Mouse (Mus musculus): ENCODE results near the gene Setd3. TPM values are rescaled to one million over a fixed set of nuclear protein-coding genes. Genes with fewer than 3 reads are reported as not detected.

Setd3 gene
- polyA plus RNA-seq, 1 experiment from 2014 or later, result 104 TPM

- peak; percentile 54 for ATAC-seq
- 0 out of 2 replicates have a peak, but pooled peaks cover 2% of the 10 kb centered on the region for H3K36me3 ChIP-seq (ENCODE audit: control insufficient read depth, insufficient read depth)
- H3K4me3 ChIP-seq (replicated peaks; ENCODE audit: low read length), result no peak overlapping the region
- no peaks in the 10 kb centered on the region for H3K27me3 ChIP-seq (replicated peaks; ENCODE audit: control insufficient read depth, insufficient read depth, low read length)
- 0 out of 2 replicates have a peak overlapping the region, but pooled peaks have one; percentile 37 for H3K9ac ChIP-seq (replicated peaks; ENCODE audit: low read depth, low read length)
- no peaks in the 10 kb centered on the region for H3K9me3 ChIP-seq (ENCODE audit: control insufficient read depth, low read length)
- no peak overlapping the region; the same call in 1 of the 2 replicates for H3K27ac ChIP-seq (ENCODE audit: low read length)
- 29% methylated on average over 13 of the region's 13 CpGs for WGBS
- H3K4me1 ChIP-seq (replicated peaks; ENCODE audit: control insufficient read depth, insufficient read depth, low read length), result peaks cover 23% of the 10 kb centered on the region
- no peak overlapping the region for H3K4me2 ChIP-seq (ENCODE audit: low read length)
These were observed 29.8 kb upstream of the Setd3 start for GRCm38 (mm10) chr12:108208726-108209438.

GRCm38 (mm10) chr12:108208216-108208615 lies 29.1 kb upstream of the Setd3 start:
- Histone ChIP-seq H3K9ac (replicated peaks; ENCODE audit: low read depth, low read length) (no peak overlapping the region), H3K4me3 (replicated peaks; ENCODE audit: low read length) (no peak overlapping the region), H3K9me3 (ENCODE audit: control insufficient read depth, low read length) (no peaks in the 10 kb centered on the region), H3K27ac (ENCODE audit: low read length) (no peak overlapping the region), H3K4me2 (ENCODE audit: low read length) (no peak overlapping the region), H3K4me1 (replicated peaks; ENCODE audit: control insufficient read depth, insufficient read depth, low read length) (peaks cover 17% of the 10 kb centered on the region), H3K36me3 (ENCODE audit: control insufficient read depth, insufficient read depth) (0 out of 2 replicates have a peak, but pooled peaks cover 6% of the 10 kb centered on the region), H3K27me3 (replicated peaks; ENCODE audit: control insufficient read depth, insufficient read depth, low read length) (no peaks in the 10 kb centered on the region)
- ATAC-seq, result no peak
- WGBS, result 92% methylated on average over 9 of the region's 9 CpGs

- peak; percentile 65 for ATAC-seq
- Histone ChIP-seq H3K27me3 (replicated peaks; ENCODE audit: control insufficient read depth, insufficient read depth, low read length) (no peaks in the 10 kb centered on the region), H3K4me2 (ENCODE audit: low read length) (no peak overlapping the region), H3K4me3 (replicated peaks; ENCODE audit: low read length) (no peak overlapping the region), H3K9ac (replicated peaks; ENCODE audit: low read depth, low read length) (no peak overlapping the region), H3K36me3 (ENCODE audit: control insufficient read depth, insufficient read depth) (peaks cover 10% of the 10 kb centered on the region; the same call in 1 of the 2 replicates), H3K4me1 (replicated peaks; ENCODE audit: control insufficient read depth, insufficient read depth, low read length) (peaks cover 8% of the 10 kb centered on the region), H3K27ac (ENCODE audit: low read length) (no peak overlapping the region), H3K9me3 (ENCODE audit: control insufficient read depth, low read length) (no peaks in the 10 kb centered on the region)
- WGBS, result 15% methylated on average over 5 of the region's 5 CpGs
These were observed 27.5 kb upstream of the Setd3 start for GRCm38 (mm10) chr12:108206641-108207040.

GRCm38 (mm10) chr12:108204978-108205377 lies 25.9 kb upstream of the Setd3 start:
- ATAC-seq, result no peak
- Histone ChIP-seq H3K36me3 (ENCODE audit: control insufficient read depth, insufficient read depth) (peaks cover 20% of the 10 kb centered on the region; the same call in 1 of the 2 replicates), H3K9ac (replicated peaks; ENCODE audit: low read depth, low read length) (no peak overlapping the region)

GRCm38 (mm10) chr12:108203895-108204294 lies 24.8 kb upstream of the Setd3 start:
- Histone ChIP-seq H3K4me1 (replicated peaks; ENCODE audit: control insufficient read depth, insufficient read depth, low read length) (peaks cover 2% of the 10 kb centered on the region), H3K9me3 (ENCODE audit: control insufficient read depth, low read length) (no peaks in the 10 kb centered on the region), H3K4me2 (ENCODE audit: low read length) (no peak overlapping the region), H3K27ac (ENCODE audit: low read length) (no peak overlapping the region), H3K9ac (replicated peaks; ENCODE audit: low read depth, low read length) (no peak overlapping the region), H3K36me3 (ENCODE audit: control insufficient read depth, insufficient read depth) (peaks cover 28% of the 10 kb centered on the region), H3K27me3 (replicated peaks; ENCODE audit: control insufficient read depth, insufficient read depth, low read length) (no peaks in the 10 kb centered on the region), H3K4me3 (replicated peaks; ENCODE audit: low read length) (no peak overlapping the region)
- WGBS, result 82% methylated on average over 8 of the region's 8 CpGs
- no peak for ATAC-seq

More at GRCm38 (mm10) chr12:108204978-108205377, 25.9 kb upstream of the Setd3 start:
- 74% methylated on average over 12 of the region's 12 CpGs for WGBS
- H3K4me3 ChIP-seq (replicated peaks; ENCODE audit: low read length), result no peak overlapping the region
- no peak overlapping the region for H3K4me2 ChIP-seq (ENCODE audit: low read length)
- H3K4me1 ChIP-seq (replicated peaks; ENCODE audit: control insufficient read depth, insufficient read depth, low read length), result peaks cover 8% of the 10 kb centered on the region
- H3K27ac ChIP-seq (ENCODE audit: low read length), result no peak overlapping the region
- H3K9me3 ChIP-seq (ENCODE audit: control insufficient read depth, low read length), result no peaks in the 10 kb centered on the region
- H3K27me3 ChIP-seq (replicated peaks; ENCODE audit: control insufficient read depth, insufficient read depth, low read length), result no peaks in the 10 kb centered on the region

GRCm38 (mm10) chr12:108200094-108200493 lies 21.0 kb upstream of the Setd3 start:
- no peaks in the 10 kb centered on the region for H3K9me3 ChIP-seq (ENCODE audit: control insufficient read depth, low read length)
- H3K4me1 ChIP-seq (replicated peaks; ENCODE audit: control insufficient read depth, insufficient read depth, low read length), result no peaks in the 10 kb centered on the region
- no peak overlapping the region for H3K9ac ChIP-seq (replicated peaks; ENCODE audit: low read depth, low read length)
- no peaks in the 10 kb centered on the region for H3K27me3 ChIP-seq (replicated peaks; ENCODE audit: control insufficient read depth, insufficient read depth, low read length)
- WGBS, result 96% methylated on average over 1 of the region's 1 CpGs
- H3K4me3 ChIP-seq (replicated peaks; ENCODE audit: low read length), result no peak overlapping the region
- no peak overlapping the region for H3K4me2 ChIP-seq (ENCODE audit: low read length)
- peaks cover 39% of the 10 kb centered on the region for H3K36me3 ChIP-seq (ENCODE audit: control insufficient read depth, insufficient read depth)
- H3K27ac ChIP-seq (ENCODE audit: low read length), result no peak overlapping the region
- ATAC-seq, result no peak

GRCm38 (mm10) chr12:108198447-108198846 lies 19.3 kb upstream of the Setd3 start:
- H3K36me3 ChIP-seq (ENCODE audit: control insufficient read depth, insufficient read depth), result peaks cover 41% of the 10 kb centered on the region
- no peaks in the 10 kb centered on the region for H3K9me3 ChIP-seq (ENCODE audit: control insufficient read depth, low read length)
- H3K4me3 ChIP-seq (replicated peaks; ENCODE audit: low read length), result no peak overlapping the region
- no peaks in the 10 kb centered on the region for H3K4me1 ChIP-seq (replicated peaks; ENCODE audit: control insufficient read depth, insufficient read depth, low read length)
- H3K9ac ChIP-seq (replicated peaks; ENCODE audit: low read depth, low read length), result no peak overlapping the region
- H3K27ac ChIP-seq (ENCODE audit: low read length), result no peak overlapping the region
- 78% methylated on average over 4 of the region's 4 CpGs for WGBS
- no peaks in the 10 kb centered on the region for H3K27me3 ChIP-seq (replicated peaks; ENCODE audit: control insufficient read depth, insufficient read depth, low read length)
- no peak overlapping the region for H3K4me2 ChIP-seq (ENCODE audit: low read length)
- no peak for ATAC-seq

GRCm38 (mm10) chr12:108195761-108196160 lies 16.6 kb upstream of the Setd3 start:
- Histone ChIP-seq H3K27me3 (replicated peaks; ENCODE audit: control insufficient read depth, insufficient read depth, low read length) (no peaks in the 10 kb centered on the region), H3K36me3 (ENCODE audit: control insufficient read depth, insufficient read depth) (peaks cover 39% of the 10 kb centered on the region), H3K4me2 (ENCODE audit: low read length) (no peak overlapping the region), H3K9ac (replicated peaks; ENCODE audit: low read depth, low read length) (no peak overlapping the region), H3K4me3 (replicated peaks; ENCODE audit: low read length) (no peak overlapping the region), H3K4me1 (replicated peaks; ENCODE audit: control insufficient read depth, insufficient read depth, low read length) (no peaks in the 10 kb centered on the region), H3K9me3 (ENCODE audit: control insufficient read depth, low read length) (no peaks in the 10 kb centered on the region), H3K27ac (ENCODE audit: low read length) (no peak overlapping the region)
- 97% methylated on average over 11 of the region's 11 CpGs for WGBS
- ATAC-seq, result no peak

GRCm38 (mm10) chr12:108193878-108194277 lies 14.8 kb upstream of the Setd3 start:
- 85% methylated on average over 5 of the region's 5 CpGs for WGBS
- no peaks in the 10 kb centered on the region for H3K4me1 ChIP-seq (replicated peaks; ENCODE audit: control insufficient read depth, insufficient read depth, low read length)
- no peak for ATAC-seq
- H3K4me3 ChIP-seq (replicated peaks; ENCODE audit: low read length), result no peak overlapping the region
- H3K4me2 ChIP-seq (ENCODE audit: low read length), result no peak overlapping the region
- no peak overlapping the region for H3K9ac ChIP-seq (replicated peaks; ENCODE audit: low read depth, low read length)
- H3K36me3 ChIP-seq (ENCODE audit: control insufficient read depth, insufficient read depth), result peaks cover 42% of the 10 kb centered on the region
- no peak overlapping the region for H3K27ac ChIP-seq (ENCODE audit: low read length)
- H3K9me3 ChIP-seq (ENCODE audit: control insufficient read depth, low read length), result no peaks in the 10 kb centered on the region
- no peaks in the 10 kb centered on the region for H3K27me3 ChIP-seq (replicated peaks; ENCODE audit: control insufficient read depth, insufficient read depth, low read length)

All from forebrain, embryonic 16.5 days (tissue).